Mouse (Mus musculus) hindbrain, embryonic 10.5 days (tissue): Measurements from ENCODE around the gene Taz. TPM values are rescaled to one million over a fixed set of nuclear protein-coding genes. Genes with fewer than 3 reads are reported as not detected.

Experiments
- DNase-seq: peaks from one replicate; pipeline ENCODE4 v3.0.0-alpha.2; 2017; ENCODE audit warnings: low spot score
- H3K27ac ChIP-seq: fragments of 300-500 bp; sonication (generic); 2 replicates; pipeline ENCODE4 v1.5.1; 2016; ENCODE audit warnings: mild to moderate bottlenecking, moderate library complexity
- H3K27me3 ChIP-seq: fragments of 300-500 bp; sonication (generic); 2 replicates; pipeline ENCODE4 v1.6.1; 2016; ENCODE audit warnings: mild to moderate bottlenecking; ENCODE audit not compliant: poor library complexity, insufficient read depth, severe bottlenecking
- H3K36me3 ChIP-seq: fragments of 300-500 bp; sonication (generic); 2 replicates; pipeline ENCODE4 v1.6.1; 2016; ENCODE audit warnings: mild to moderate bottlenecking, moderate library complexity
- H3K4me1 ChIP-seq: fragments of 300-500 bp; sonication (generic); replicated peaks from 2 replicates; pipeline ENCODE4 v1.6.1; 2016; ENCODE audit warnings: mild to moderate bottlenecking
- H3K4me3 ChIP-seq: fragments of 300-500 bp; sonication (generic); 2 replicates; pipeline ENCODE4 v1.5.1; 2016; ENCODE audit warnings: mild to moderate bottlenecking, moderate library complexity
- H3K9me3 ChIP-seq: fragments of 300-500 bp; sonication (generic); 2 replicates; pipeline ENCODE4 v1.6.1; 2016; ENCODE audit warnings: mild to moderate bottlenecking, moderate library complexity
- WGBS: fragments of 180-500 bp; shearing (Covaris S2); methylation state at CpG from one replicate; pipeline ENCODE4 v1.1.7; 2016; 5-methylcytosine and 5-hydroxymethylcytosine counted together
- polyA plus RNA-seq: library from polyadenylated mRNA; unstranded; fragments of >200 nt; fragmentation: Nextera tagmentation; extraction: Ambion mirVana; gene quantifications from 2 replicates; pipeline ENCODE4 v1.2.1, GENCODE M21; 2016

Gene Taz
- polyA plus RNA-seq, 1 experiment from 2014 or later, result 76.1 TPM

DNA sequence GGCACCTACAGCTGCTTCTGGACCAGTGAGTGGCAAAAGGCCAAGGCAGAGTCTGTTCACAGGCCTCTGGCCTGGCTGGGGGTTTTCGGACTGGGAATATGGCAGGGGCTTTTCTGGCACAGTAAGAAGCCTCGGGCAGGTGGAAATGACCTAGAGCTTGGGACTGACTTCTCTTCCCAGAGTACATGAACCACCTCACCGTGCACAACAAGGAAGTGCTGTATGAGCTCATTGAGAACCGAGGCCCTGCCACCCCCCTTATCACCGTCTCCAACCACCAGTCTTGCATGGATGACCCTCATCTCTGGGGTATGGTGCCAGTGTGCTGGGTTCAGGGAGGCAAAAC is 1.4 kb downstream of the Taz start:
- H3K4me3 ChIP-seq, result peak overlapping the region; percentile 69
- peaks cover 12% of the 10 kb centered on the region for H3K4me1 ChIP-seq
- peaks cover 3% of the 10 kb centered on the region for H3K36me3 ChIP-seq
- DNase-seq, result no peak
- H3K9me3 ChIP-seq, result no peaks in the 10 kb centered on the region
- WGBS, result 43% methylated on average over 5 of the region's 5 CpGs
- H3K27me3 ChIP-seq, result no peaks in the 10 kb centered on the region
- peak overlapping the region; percentile 88 for H3K27ac ChIP-seq

DNA sequence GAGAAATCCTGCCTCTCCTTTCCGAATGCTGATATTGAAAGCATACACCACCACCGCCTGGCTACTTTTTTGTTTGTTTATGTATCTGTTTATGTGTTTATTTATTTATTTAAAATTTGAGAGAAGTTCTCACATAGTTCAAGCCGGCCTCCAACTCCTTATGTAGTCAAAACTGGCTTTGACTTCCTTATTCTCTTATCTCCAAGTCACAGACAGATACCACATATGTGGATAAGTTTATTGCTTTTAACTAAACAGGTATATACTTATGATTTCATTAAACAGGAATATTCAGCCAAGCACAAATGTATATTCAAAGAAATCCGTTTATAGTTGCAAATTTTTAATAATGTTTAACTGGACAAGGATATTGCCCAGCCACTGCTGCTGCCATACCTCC is 11.7 kb downstream of the Taz start:
- 85% methylated on average over 4 of the region's 4 CpGs for WGBS
- Histone ChIP-seq H3K27ac (no peak overlapping the region), H3K4me3 (no peak overlapping the region), H3K27me3 (no peaks in the 10 kb centered on the region), H3K9me3 (no peaks in the 10 kb centered on the region), H3K36me3 (peaks cover 22% of the 10 kb centered on the region), H3K4me1 (peaks cover 7% of the 10 kb centered on the region; the same call in 1 of the 2 replicates)
- DNase-seq, result no peak

DNA sequence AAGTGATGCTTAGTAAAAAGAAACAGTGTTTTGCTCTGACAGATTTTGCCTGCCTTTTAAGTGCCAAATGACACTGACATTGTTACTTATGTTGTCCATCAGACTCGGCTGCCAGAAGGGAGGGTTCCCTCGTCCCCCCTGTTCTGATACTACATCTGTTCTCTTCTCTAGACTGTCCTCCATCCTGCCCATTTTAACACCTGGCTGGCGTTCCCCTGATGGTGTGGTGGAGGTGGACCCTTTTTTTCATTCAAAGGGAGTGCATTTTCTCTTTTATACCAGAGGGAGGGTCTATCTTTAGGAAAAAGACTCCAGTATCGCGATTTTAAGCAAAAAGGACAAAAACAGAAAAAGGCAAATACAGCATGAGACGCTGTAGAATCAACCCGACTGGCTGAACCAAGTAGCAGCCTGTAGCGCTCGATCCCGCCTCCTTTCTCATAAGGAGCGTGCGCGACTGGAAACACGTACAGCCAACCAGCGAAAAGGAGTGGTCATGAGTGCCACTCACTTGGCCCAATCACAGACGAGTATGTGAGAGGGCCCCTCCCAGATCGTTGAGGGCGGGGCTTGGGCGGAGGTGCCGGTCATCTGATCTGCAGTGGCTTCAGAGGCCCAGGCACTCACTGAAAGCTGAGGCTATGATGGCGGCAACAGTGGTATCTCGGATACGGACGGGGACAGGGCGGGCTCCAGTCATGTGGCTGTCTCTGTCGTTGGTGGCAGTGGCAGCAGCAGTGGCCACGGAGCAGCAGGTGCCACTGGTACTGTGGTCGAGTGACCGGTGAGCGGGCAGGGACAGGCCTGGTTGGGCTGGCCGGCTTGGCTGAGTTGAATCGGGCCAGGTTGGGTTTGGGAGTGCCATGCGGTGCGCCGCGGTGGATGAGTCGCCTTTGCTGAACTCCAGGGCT is 15.1 kb downstream of the Taz start, which contains the start of gene Atp6ap1:
Gene Atp6ap1, plus strand, starts transcription at position 560 of the 911 bp plus-strand sequence.
- Histone ChIP-seq H3K9me3 (no peaks in the 10 kb centered on the region), H3K4me1 (peaks cover 7% of the 10 kb centered on the region; the same call in 1 of the 2 replicates), H3K4me3 (peak within 1 kb of the TSS; percentile 61), H3K27me3 (no peaks in the 10 kb centered on the region), H3K36me3 (peaks cover 29% of the 10 kb centered on the region), H3K27ac (peak within 1 kb of the TSS; percentile 87)
- 12% methylated on average over 37 of the region's 37 CpGs for WGBS
- peak; percentile 90 for DNase-seq

GRCm38 (mm10) chrX:74298348-74298747 is 16.6 kb downstream of the Taz start:
- H3K36me3 ChIP-seq, result peaks cover 45% of the 10 kb centered on the region
- H3K4me1 ChIP-seq, result peaks cover 7% of the 10 kb centered on the region; the same call in 1 of the 2 replicates
- H3K27me3 ChIP-seq, result no peaks in the 10 kb centered on the region
- H3K4me3 ChIP-seq, result no peak overlapping the region
- no peaks in the 10 kb centered on the region for H3K9me3 ChIP-seq
- H3K27ac ChIP-seq, result no peak overlapping the region
- no peak for DNase-seq
- WGBS, result 83% methylated on average over 1 of the region's 1 CpGs

DNA sequence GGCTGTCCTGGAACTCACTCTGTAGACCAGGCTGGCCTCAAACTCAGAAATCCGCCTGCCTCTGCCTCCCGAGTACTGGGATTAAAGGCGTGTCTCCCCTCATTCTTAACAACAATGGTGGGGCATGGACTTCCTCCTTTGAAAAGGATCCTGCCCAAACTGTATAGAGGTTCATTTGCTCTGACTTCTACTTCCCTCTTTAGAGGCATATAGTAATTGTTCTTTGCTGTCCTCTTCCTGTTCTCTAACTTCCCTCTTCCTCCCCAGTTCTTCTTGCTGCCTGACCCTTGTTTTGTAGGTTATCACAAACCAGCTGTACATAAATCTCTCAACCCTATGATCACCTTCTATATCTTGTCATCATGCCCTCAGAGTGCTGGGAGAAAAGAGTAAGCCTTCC is 18.0 kb downstream of the Taz start:
- Histone ChIP-seq H3K4me1 (peaks cover 7% of the 10 kb centered on the region; the same call in 1 of the 2 replicates), H3K36me3 (peaks cover 52% of the 10 kb centered on the region), H3K27me3 (no peaks in the 10 kb centered on the region), H3K27ac (no peak overlapping the region), H3K9me3 (no peaks in the 10 kb centered on the region), H3K4me3 (no peak overlapping the region)
- no peak for DNase-seq
- 89% methylated on average over 3 of the region's 3 CpGs for whole genome bisulfite sequencing

- Histone ChIP-seq H3K4me3 (peak within 1 kb of the TSS; percentile 69), H3K36me3 (peaks cover 80% of the 10 kb centered on the region), H3K27ac (peak within 1 kb of the TSS; percentile 95), H3K27me3 (no peaks in the 10 kb centered on the region), H3K4me1 (peaks cover 10% of the 10 kb centered on the region; the same call in 1 of the 2 replicates), H3K9me3 (no peaks in the 10 kb centered on the region)
- peak; percentile 76 for DNase-seq
- 23% methylated on average over 41 of the region's 41 CpGs for WGBS
These were observed 23.4 kb downstream of the Taz start, which contains the start of gene Gdi1 for GRCm38 (mm10) chrX:74304867-74305700. Gene Gdi1 (plus strand): TSS chrX:74304998.

DNA sequence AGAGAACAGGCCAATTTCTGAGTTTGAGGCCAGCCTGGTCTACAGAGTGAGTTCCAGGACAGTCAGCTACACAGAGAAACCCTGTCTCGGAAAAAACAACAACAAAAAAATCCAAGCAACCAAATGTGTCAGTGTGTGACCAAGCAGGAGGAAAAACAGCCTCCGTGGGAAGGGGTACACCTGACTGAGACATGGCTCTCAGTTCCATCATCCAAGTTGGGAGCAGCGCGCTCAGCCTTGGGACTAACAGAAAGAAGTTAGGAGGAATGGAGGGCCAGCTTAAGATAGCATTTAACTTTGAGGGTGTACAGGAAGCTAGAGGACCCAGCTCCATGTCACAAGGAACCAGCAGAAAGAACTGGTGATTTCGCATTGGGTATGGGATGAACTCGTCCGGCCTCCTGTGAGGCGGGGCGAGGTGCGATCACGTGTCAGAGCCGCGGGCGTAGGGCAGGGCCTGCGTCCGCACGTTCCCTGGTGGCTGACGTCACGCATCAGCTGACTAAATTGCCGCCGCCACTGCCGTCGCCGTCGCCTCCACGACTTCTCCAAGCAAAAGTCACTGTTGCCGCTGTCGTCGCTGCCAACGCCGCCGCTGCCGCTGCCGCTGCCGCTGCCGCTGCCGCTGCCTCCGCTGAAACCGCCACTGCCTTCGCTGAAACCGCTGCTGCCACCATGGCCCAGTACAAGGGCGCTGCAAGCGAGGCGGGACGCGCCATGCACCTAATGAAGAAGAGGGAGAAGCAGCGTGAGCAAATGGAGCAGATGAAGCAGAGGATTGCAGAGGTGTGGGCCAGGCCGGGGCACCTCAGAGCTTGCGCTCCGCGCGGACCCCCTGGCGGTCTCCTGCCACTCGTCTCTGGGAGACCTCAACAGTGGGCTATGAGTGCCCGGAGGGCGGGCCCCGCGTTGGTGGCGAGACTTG is 31.1 kb downstream of the Taz start, which contains the start of gene Fam50a:
Gene Fam50a, plus strand, starts transcription at position 494 of the 925 bp plus-strand sequence.
- Histone ChIP-seq H3K4me1 (peaks cover 13% of the 10 kb centered on the region), H3K9me3 (0 out of 2 replicates have a peak, but pooled peaks cover 7% of the 10 kb centered on the region), H3K27me3 (no peaks in the 10 kb centered on the region), H3K27ac (peak within 1 kb of the TSS; percentile 90), H3K36me3 (peaks cover 57% of the 10 kb centered on the region), H3K4me3 (peak within 1 kb of the TSS; percentile 68)
- WGBS, result 21% methylated on average over 59 of the region's 59 CpGs
- peak; percentile 84 for DNase-seq

- H3K27ac ChIP-seq, result peak within 1 kb of the TSS; percentile 95
- peak within 1 kb of the TSS; percentile 62 for H3K4me3 ChIP-seq
- peak; percentile 78 for DNase-seq
- whole genome bisulfite sequencing, result 19% methylated on average over 30 of the region's 30 CpGs
- H3K27me3 ChIP-seq, result no peaks in the 10 kb centered on the region
- H3K4me1 ChIP-seq, result peaks cover 22% of the 10 kb centered on the region
- H3K9me3 ChIP-seq, result no peaks in the 10 kb centered on the region; the same call in 1 of the 2 replicates
- H3K36me3 ChIP-seq, result peaks cover 18% of the 10 kb centered on the region
These were observed 47.0 kb downstream of the Taz start, which contains the start of gene Plxna3 for GRCm38 (mm10) chrX:74328725-74329161. Gene Plxna3 (plus strand): TSS chrX:74329066.

GRCm38 (mm10) chrX:74329215-74329671 is 47.5 kb downstream of the Taz start:
- Histone ChIP-seq H3K9me3 (no peaks in the 10 kb centered on the region; the same call in 1 of the 2 replicates), H3K4me1 (peaks cover 22% of the 10 kb centered on the region), H3K36me3 (peaks cover 23% of the 10 kb centered on the region), H3K27me3 (no peaks in the 10 kb centered on the region), H3K27ac (peak overlapping the region; percentile 95), H3K4me3 (peak overlapping the region; percentile 62)
- WGBS, result 27% methylated on average over 10 of the region's 10 CpGs
- no peak for DNase-seq

DNA sequence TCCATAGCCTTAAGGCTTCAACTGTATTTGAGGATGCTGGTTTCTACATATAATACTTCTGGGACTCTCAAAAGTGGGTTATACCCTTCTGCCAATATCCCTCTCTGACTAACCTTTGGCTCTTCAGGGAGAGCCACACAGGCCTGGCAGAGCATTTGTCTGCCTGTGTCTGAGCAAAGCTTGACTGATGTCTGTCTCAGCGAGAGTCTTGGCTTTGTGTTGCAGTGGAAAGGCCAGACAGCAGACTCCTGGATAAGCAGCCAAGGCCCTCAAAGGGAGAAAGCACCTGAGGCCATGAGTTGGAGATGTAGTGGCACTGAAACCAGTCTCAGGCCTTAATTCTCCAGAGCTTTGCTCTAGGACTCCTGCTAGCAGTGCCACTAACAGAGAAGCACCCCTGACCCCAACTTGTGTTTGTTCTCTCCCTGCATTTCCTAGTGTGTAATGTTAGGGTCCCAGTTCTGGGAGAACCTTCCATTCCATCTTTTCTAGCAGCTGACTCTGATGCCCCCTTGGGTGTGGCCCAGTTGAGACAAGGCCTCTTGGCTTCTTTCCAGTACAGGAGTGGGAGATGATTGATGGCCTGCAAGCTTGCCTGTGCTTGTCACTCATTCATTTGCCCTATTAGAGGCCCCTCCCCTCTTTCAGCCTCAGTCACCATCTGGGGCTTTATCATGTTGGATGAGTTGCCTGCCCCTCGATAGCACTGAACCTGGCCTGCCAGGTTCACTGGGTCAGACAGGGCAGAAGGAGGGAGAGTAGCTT is 48.6 kb downstream of the Taz start:
- WGBS, result 48% methylated on average over 2 of the region's 2 CpGs
- DNase-seq, result no peak
- peak overlapping the region; percentile 62 for H3K4me3 ChIP-seq
- peaks cover 22% of the 10 kb centered on the region for H3K4me1 ChIP-seq
- H3K9me3 ChIP-seq, result no peaks in the 10 kb centered on the region; the same call in 1 of the 2 replicates
- H3K27ac ChIP-seq, result peak overlapping the region; percentile 95
- H3K36me3 ChIP-seq, result peaks cover 34% of the 10 kb centered on the region
- H3K27me3 ChIP-seq, result no peaks in the 10 kb centered on the region
